Mouse (Mus musculus): Measurements from ENCODE around the gene Larp7.

DNA sequence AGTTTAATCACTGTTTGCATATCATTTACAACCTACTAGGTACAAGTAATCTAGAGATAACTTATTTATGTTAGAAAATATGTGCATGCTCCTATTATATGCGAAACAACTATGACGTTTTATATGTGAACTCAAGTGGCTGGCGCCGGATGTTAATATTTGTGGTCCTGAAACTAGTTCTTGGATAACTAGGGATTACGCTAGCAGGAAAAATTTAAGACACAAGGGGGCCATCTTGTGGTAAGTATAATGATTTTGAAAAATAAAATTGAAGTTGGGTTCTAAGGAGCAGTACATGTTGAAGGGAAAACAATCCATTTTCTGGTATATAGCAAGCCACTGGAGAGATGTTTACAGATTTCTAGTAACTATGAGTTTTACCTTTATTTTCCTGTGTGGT lies 1.6 kb upstream of the Larp7 start:
- TF ChIP-seq POLR2A (IDR thresholded peaks at IDR 0.05; ENCODE audit: borderline replicate concordance, insufficient read depth, low read length) (no peak), CTCF (IDR thresholded peaks at IDR 0.05; ENCODE audit: borderline replicate concordance, insufficient read depth, low read depth, low read length) (no peak)

Measured in cerebellum, adult 2 months (tissue).